Mouse (Mus musculus) MEL (cell line): ENCODE results near the gene Ddx46. TPM values are rescaled to one million over a fixed set of nuclear protein-coding genes. Genes with fewer than 3 reads are reported as not detected.

Experiments used
- DNase-seq: peaks from one replicate; pipeline ENCODE4 v3.0.0; 2011; ENCODE audit warnings: low read depth, low spot score
- H3K27ac ChIP-seq: 2 replicates; pipeline ENCODE4 v1.5.1; 2012; ENCODE audit warnings: low read depth, mild to moderate bottlenecking, control low read depth, low read length, moderate library complexity; ENCODE audit not compliant: control insufficient read depth
- H3K27me3 ChIP-seq, 2 experiments: fragments of 150-350 bp in 1 of 2; sonication (generic) in 1 of 2; 2 replicates each; pipeline ENCODE4 v1.6.1; 2012; ENCODE audit warnings: low read length in 2 of 2, mild to moderate bottlenecking in 2 of 2, improper control_type of control experiment in 1 of 2, moderate library complexity in 1 of 2; ENCODE audit not compliant: insufficient read depth in 2 of 2, control insufficient read depth in 1 of 2
- H3K36me3 ChIP-seq, 2 experiments: 2 replicates each; pipeline ENCODE4 v1.6.1; 2012 to 2014; ENCODE audit warnings: low read length in 2 of 2, improper control_type of control experiment in 1 of 2, inconsistent platforms in 1 of 2, mild to moderate bottlenecking in 1 of 2; ENCODE audit not compliant: insufficient read depth in 2 of 2, control insufficient read depth in 1 of 2
- H3K4me1 ChIP-seq, 2 experiments: fragments of 150-350 bp in 1 of 2; sonication (generic) in 1 of 2; 2 replicates each; pipeline ENCODE4 v1.6.1; 2012; ENCODE audit warnings: low read length in 2 of 2, improper control_type of control experiment in 1 of 2, mild to moderate bottlenecking in 1 of 2; ENCODE audit not compliant: insufficient read depth in 2 of 2, control insufficient read depth in 1 of 2
- H3K4me3 ChIP-seq, 2 experiments: fragments of 150-350 bp in 1 of 2; sonication (generic) in 1 of 2; 2 replicates each; pipeline ENCODE4 v1.5.1; 2012; ENCODE audit warnings: low read depth in 2 of 2, low read length in 2 of 2, mild to moderate bottlenecking in 2 of 2, moderate library complexity in 2 of 2, control low read depth in 1 of 2, improper control_type of control experiment in 1 of 2; ENCODE audit not compliant: control insufficient read depth in 1 of 2, insufficient read depth in 1 of 2
- H3K79me2 ChIP-seq: 2 replicates; pipeline ENCODE4 v1.6.1; 2012; ENCODE audit warnings: mild to moderate bottlenecking, low read length, moderate library complexity; ENCODE audit not compliant: control insufficient read depth, poor library complexity, insufficient read depth
- H3K9ac ChIP-seq: 2 replicates; pipeline ENCODE4 v1.6.1; 2012; ENCODE audit warnings: low read depth, mild to moderate bottlenecking, control low read depth, low read length, moderate library complexity; ENCODE audit not compliant: control insufficient read depth, poor library complexity, severe bottlenecking
- H3K9me3 ChIP-seq: fragments of 150-350 bp; sonication (generic); replicated peaks from 2 replicates; pipeline ENCODE4 v1.6.1; 2012; ENCODE audit warnings: mild to moderate bottlenecking, low read length, improper control_type of control experiment, moderate library complexity; ENCODE audit not compliant: insufficient read depth
- BHLHE40 ChIP-seq: IDR thresholded peaks from 2 replicates; pipeline ENCODE4 v1.6.1; 2012; ENCODE audit warnings: low read depth, mild to moderate bottlenecking, inconsistent platforms, low read length, improper control_type of control experiment, borderline replicate concordance
- CHD1 ChIP-seq: IDR thresholded peaks from 2 replicates; pipeline ENCODE4 v1.6.1; 2012; ENCODE audit warnings: low read depth, mild to moderate bottlenecking, inconsistent platforms, low read length, improper control_type of control experiment
- CHD2 ChIP-seq: IDR thresholded peaks from 2 replicates; pipeline ENCODE4 v1.6.1; 2011; ENCODE audit warnings: low read length, improper control_type of control experiment
- E2F4 ChIP-seq: IDR thresholded peaks from 2 replicates; pipeline ENCODE4 v1.6.1; 2011; ENCODE audit warnings: low read depth, low read length, improper control_type of control experiment, borderline replicate concordance
- ELF1 ChIP-seq: IDR thresholded peaks from 2 replicates; pipeline ENCODE4 v1.6.1; 2014; ENCODE audit warnings: low read depth, mild to moderate bottlenecking, inconsistent platforms, low read length, improper control_type of control experiment, moderate library complexity
- EP300 ChIP-seq, 2 experiments: IDR thresholded peaks; 2 replicates each; pipeline ENCODE4 v1.6.1; 2011; ENCODE audit warnings: improper control_type of control experiment in 2 of 2, low read length in 2 of 2, low read depth in 1 of 2, mild to moderate bottlenecking in 1 of 2
- ETS1 ChIP-seq: IDR thresholded peaks from 2 replicates; pipeline ENCODE4 v1.6.1; 2012; ENCODE audit warnings: low read depth, mild to moderate bottlenecking, inconsistent platforms, low read length, improper control_type of control experiment, moderate library complexity
- GABPA ChIP-seq: IDR thresholded peaks from 2 replicates; pipeline ENCODE4 v1.6.1; 2012; ENCODE audit warnings: low read depth, mild to moderate bottlenecking, inconsistent platforms, low read length, improper control_type of control experiment, moderate library complexity
- GATA1 ChIP-seq: IDR thresholded peaks from 2 replicates; pipeline ENCODE4 v1.6.1; 2011; ENCODE audit warnings: low read depth, low read length, improper control_type of control experiment
- HCFC1 ChIP-seq: IDR thresholded peaks from 2 replicates; pipeline ENCODE4 v1.6.1; 2012; ENCODE audit warnings: low read depth, mild to moderate bottlenecking, inconsistent platforms, low read length, improper control_type of control experiment, moderate library complexity
- KAT2A ChIP-seq: conservative IDR thresholded peaks from 2 replicates; pipeline ENCODE4 v1.6.1; 2012; ENCODE audit warnings: low read depth, low read length, improper control_type of control experiment, inconsistent platforms
- MAFK ChIP-seq: IDR thresholded peaks from 2 replicates; pipeline ENCODE4 v1.6.1; 2011; ENCODE audit warnings: low read depth, mild to moderate bottlenecking, low read length, improper control_type of control experiment, borderline replicate concordance
- MAX ChIP-seq: IDR thresholded peaks from 2 replicates; pipeline ENCODE4 v1.6.1; 2011; ENCODE audit warnings: low read length, improper control_type of control experiment
- MAZ ChIP-seq: IDR thresholded peaks from 2 replicates; pipeline ENCODE4 v1.6.1; 2012; ENCODE audit warnings: low read depth, mild to moderate bottlenecking, inconsistent platforms, low read length, improper control_type of control experiment
- MEF2A ChIP-seq: IDR thresholded peaks from 2 replicates; pipeline ENCODE4 v1.6.1; 2014; ENCODE audit warnings: low read depth, mild to moderate bottlenecking, inconsistent platforms, low read length, improper control_type of control experiment; ENCODE audit not compliant: poor library complexity, insufficient replicate concordance, severe bottlenecking; ENCODE audit errors: extremely low read depth
- MXI1 ChIP-seq: IDR thresholded peaks from 2 replicates; pipeline ENCODE4 v1.6.1; 2011; ENCODE audit warnings: mild to moderate bottlenecking, low read depth, low read length, improper control_type of control experiment
- MYB ChIP-seq: IDR thresholded peaks from 2 replicates; pipeline ENCODE4 v1.6.1; 2011; ENCODE audit warnings: mild to moderate bottlenecking, low read depth, low read length, improper control_type of control experiment
- MYC ChIP-seq: IDR thresholded peaks from 2 replicates; pipeline ENCODE4 v1.6.1; 2011; ENCODE audit warnings: low read depth, mild to moderate bottlenecking, low read length, improper control_type of control experiment, moderate library complexity
- NELFE ChIP-seq: IDR thresholded peaks from 2 replicates; pipeline ENCODE4 v1.6.1; 2011; ENCODE audit warnings: low read depth, low read length, improper control_type of control experiment
- NRF1 ChIP-seq: IDR thresholded peaks from 2 replicates; pipeline ENCODE4 v1.6.1; 2014; ENCODE audit warnings: low read depth, mild to moderate bottlenecking, inconsistent platforms, low read length, improper control_type of control experiment, moderate library complexity; ENCODE audit not compliant: poor library complexity, insufficient read depth, severe bottlenecking
- POLR2A ChIP-seq, 2 experiments: IDR thresholded peaks; 2 replicates each; pipeline ENCODE4 v1.6.1; 2011 to 2012; ENCODE audit warnings: low read length in 2 of 2, mild to moderate bottlenecking in 2 of 2, control low read depth in 1 of 2, improper control_type of control experiment in 1 of 2, low read depth in 1 of 2, moderate library complexity in 1 of 2; ENCODE audit not compliant: control insufficient read depth in 1 of 2, insufficient read depth in 1 of 2, poor library complexity in 1 of 2
- POLR2AphosphoS2 ChIP-seq: IDR thresholded peaks from 2 replicates; pipeline ENCODE4 v1.6.1; 2011; ENCODE audit warnings: low read length, improper control_type of control experiment
- RAD21 ChIP-seq: IDR thresholded peaks from 2 replicates; pipeline ENCODE4 v1.6.1; 2011; ENCODE audit warnings: mild to moderate bottlenecking, low read depth, low read length, improper control_type of control experiment
- RCOR1 ChIP-seq: IDR thresholded peaks from 2 replicates; pipeline ENCODE4 v1.6.1; 2012; ENCODE audit warnings: low read depth, mild to moderate bottlenecking, inconsistent platforms, low read length, improper control_type of control experiment
- SIN3A ChIP-seq: IDR thresholded peaks from 2 replicates; pipeline ENCODE4 v1.6.1; 2012; ENCODE audit warnings: low read length, improper control_type of control experiment, inconsistent platforms
- SMC3 ChIP-seq: IDR thresholded peaks from 2 replicates; pipeline ENCODE4 v1.6.1; 2011; ENCODE audit warnings: low read depth, low read length, improper control_type of control experiment
- TAL1 ChIP-seq: IDR thresholded peaks from 2 replicates; pipeline ENCODE4 v1.6.1; 2012; ENCODE audit warnings: mild to moderate bottlenecking, inconsistent platforms, low read length, moderate library complexity, mixed read lengths
- TBP ChIP-seq: IDR thresholded peaks from 2 replicates; pipeline ENCODE4 v1.8.0; 2011; ENCODE audit warnings: low read depth, low read length, improper control_type of control experiment
- TCF12 ChIP-seq: IDR thresholded peaks from 2 replicates; pipeline ENCODE4 v1.6.1; 2014; ENCODE audit warnings: low read depth, mild to moderate bottlenecking, inconsistent platforms, low read length, improper control_type of control experiment, moderate library complexity
- UBTF ChIP-seq: IDR thresholded peaks from 2 replicates; pipeline ENCODE4 v1.6.1; 2012; ENCODE audit warnings: low read depth, mild to moderate bottlenecking, inconsistent platforms, low read length, improper control_type of control experiment, moderate library complexity, borderline replicate concordance; ENCODE audit not compliant: insufficient read depth
- USF1 ChIP-seq: IDR thresholded peaks from 2 replicates; pipeline ENCODE4 v1.6.1; 2014; ENCODE audit warnings: low read depth, mild to moderate bottlenecking, inconsistent platforms, low read length, improper control_type of control experiment, moderate library complexity
- USF2 ChIP-seq, 2 experiments: IDR thresholded peaks; 2 replicates each; pipeline ENCODE4 v1.6.1; 2011 to 2012; ENCODE audit warnings: improper control_type of control experiment in 2 of 2, low read length in 2 of 2, borderline replicate concordance in 1 of 2, inconsistent platforms in 1 of 2, low read depth in 1 of 2, mild to moderate bottlenecking in 1 of 2; ENCODE audit not compliant: insufficient read depth in 1 of 2
- ZC3H11A ChIP-seq: IDR thresholded peaks from 2 replicates; pipeline ENCODE4 v1.6.1; 2012; ENCODE audit warnings: low read depth, mild to moderate bottlenecking, inconsistent platforms, low read length, improper control_type of control experiment
- ZKSCAN1 ChIP-seq: IDR thresholded peaks from 2 replicates; pipeline ENCODE4 v1.6.1; 2012; ENCODE audit warnings: low read depth, mild to moderate bottlenecking, inconsistent platforms, low read length, improper control_type of control experiment, moderate library complexity
- ZMIZ1 ChIP-seq: IDR thresholded peaks from 2 replicates; pipeline ENCODE4 v1.6.1; 2012; ENCODE audit warnings: low read depth, mild to moderate bottlenecking, inconsistent platforms, low read length, improper control_type of control experiment, moderate library complexity
- ZNF384 ChIP-seq: IDR thresholded peaks from 2 replicates; pipeline ENCODE4 v1.6.1; 2012; ENCODE audit warnings: low read depth, mild to moderate bottlenecking, inconsistent platforms, low read length, improper control_type of control experiment
- polyA plus RNA-seq, 2 experiments: library from polyadenylated mRNA; stranded (reverse) in 1 of 2; unstranded in 1 of 2; fragments of >175 nt in 1 of 2; fragments of >200 nt in 1 of 2; gene quantifications; 2 replicates each; pipeline versions ENCODE4 v1.2.1 to v1.2.4; 2012; ENCODE audit warnings: low replicate concordance in 2 of 2, low read depth in 1 of 2; ENCODE audit not compliant: insufficient read length in 2 of 2, insufficient read depth in 1 of 2, missing spikeins in 1 of 2
- total RNA-seq: library from RNA; depleted of rRNA; stranded (reverse); fragments of 300-350 nt; gene quantifications from 2 replicates; pipeline ENCODE4 v1.2.3, GENCODE M21; 2012

Ddx46 gene
- total and polyA plus RNA-seq, 3 experiments: 58.3 to 122 (median 89.5) TPM

DNA sequence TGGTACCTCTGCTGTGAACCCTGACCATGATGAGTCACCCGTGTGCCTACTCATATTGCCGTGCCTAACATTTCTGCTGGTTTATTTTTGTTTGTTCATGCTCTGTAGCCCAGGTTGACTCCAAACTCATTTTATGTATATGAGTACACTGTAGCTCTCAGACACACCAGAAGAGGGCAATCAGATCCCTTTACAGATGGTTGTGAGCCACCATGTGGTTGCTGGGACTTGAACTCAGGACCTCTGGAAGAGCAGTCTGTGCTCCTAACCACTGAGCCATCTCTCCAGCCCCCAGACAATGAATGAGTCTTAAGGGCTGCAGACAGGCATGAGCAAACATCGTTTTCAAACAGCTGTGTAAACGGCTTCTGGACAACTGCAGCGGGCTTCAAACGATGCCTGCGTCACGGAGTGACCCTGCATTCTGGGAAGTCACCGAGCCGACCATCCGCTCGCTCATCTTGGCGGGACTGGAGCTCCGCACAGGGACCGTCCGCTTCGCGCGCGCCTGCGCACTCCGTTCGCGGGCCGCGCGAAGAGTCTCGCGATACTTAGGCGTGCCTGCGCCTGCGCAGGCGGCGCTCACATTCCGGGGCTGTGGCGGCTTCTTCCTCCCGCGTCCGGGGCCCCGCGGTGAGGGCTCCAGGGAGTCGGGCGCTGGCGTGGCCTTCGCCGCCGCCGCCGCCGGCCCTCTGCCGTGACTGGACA is 57.9 kb downstream of the Ddx46 start, which contains the start of gene B230219D22Rik:
TSS of gene B230219D22Rik (plus strand) at position 590 of the 708 bp plus-strand sequence.
- peaks cover 4 to 28% of the 10 kb centered on the region in 2 experiments for H3K4me1 ChIP-seq
- H3K79me2 ChIP-seq: peaks cover 43% of the 10 kb centered on the region
- H3K36me3 ChIP-seq: peaks cover 5 to 26% of the 10 kb centered on the region in 2 experiments
- H3K27ac ChIP-seq: peak within 1 kb of the TSS; percentile 84
- peak; percentile 94 for DNase-seq
- H3K27me3 ChIP-seq: no peaks in the 10 kb centered on the region
- H3K9ac ChIP-seq: peak within 1 kb of the TSS; percentile 99
- peak within 1 kb of the TSS; percentile 93 to 96 for H3K4me3 ChIP-seq
- no peaks in the 10 kb centered on the region for H3K9me3 ChIP-seq
- TF ChIP-seq ELF1 (peak; percentile 63; the same call in 1 of the 2 replicates), ZKSCAN1 (no peak), USF2 (IDR thresholded peaks at IDR 0.05; ENCODE audit: borderline replicate concordance in 1 of 2, insufficient read depth in 1 of 2, low read depth in 1 of 2, low read length in 2 of 2) (no peak), CHD2 (peak; percentile 97), CHD1 (no peak), HCFC1 (peak; percentile 82), POLR2AphosphoS2 (peak; percentile 98), POLR2A (IDR thresholded peaks at IDR 0.05; ENCODE audit: control insufficient read depth in 1 of 2, insufficient read depth in 1 of 2, low read depth in 1 of 2, low read length in 2 of 2, poor library complexity in 1 of 2) (peak; percentile 90 to 99), TBP (peak; percentile 86), E2F4 (peak; percentile 96), ETS1 (no peak), GABPA (no peak), MAFK (no peak), MYC (peak; percentile 81; the same call in 1 of the 2 replicates), ZMIZ1 (peak; percentile 92), USF1 (no peak), MEF2A (no peak), TCF12 (peak; percentile 82), RAD21 (no peak), ZC3H11A (no peak), GATA1 (no peak), KAT2A (no peak; the same call in 1 of the 2 replicates), SMC3 (no peak), EP300 (IDR thresholded peaks at IDR 0.05; ENCODE audit: low read depth in 1 of 2, low read length in 2 of 2) (no peak), ZNF384 (no peak), MYB (no peak), BHLHE40 (no peak), SIN3A (peak; percentile 44; the same call in 1 of the 2 replicates), RCOR1 (no peak), MAZ (no peak), MAX (no peak; the same call in 1 of the 2 replicates), MXI1 (no peak), NRF1 (peak; percentile 95), UBTF (no peak; the same call in 1 of the 2 replicates), TAL1 (no peak), NELFE (peak; percentile 98)
